Mouse (Mus musculus): ENCODE measurements around the gene Fer.

Fer gene

GRCm38 (mm10) chr17:64086875-64087608, 224.2 kb downstream of the Fer start:
- no peak for DNase-seq (ENCODE audit: low read depth)

GRCm38 (mm10) chr17:64087871-64088270, 225.0 kb downstream of the Fer start:
- DNase-seq (ENCODE audit: low read depth), result peak; percentile 67

- DNase-seq (ENCODE audit: low read depth), result peak; percentile 66
These were observed 230.9 kb downstream of the Fer start for GRCm38 (mm10) chr17:64093716-64094115.

GRCm38 (mm10) chr17:64096811-64097210, 233.9 kb downstream of the Fer start:
- no peak for DNase-seq (ENCODE audit: low read depth)

GRCm38 (mm10) chr17:64097788-64098359, 235.0 kb downstream of the Fer start:
- no peak for DNase-seq (ENCODE audit: low read depth)

- DNase-seq (ENCODE audit: low read depth), result peak; percentile 30
These were observed 236.7 kb downstream of the Fer start for GRCm38 (mm10) chr17:64099395-64100171.

GRCm38 (mm10) chr17:64100172-64100510, 237.3 kb downstream of the Fer start:
- DNase-seq (ENCODE audit: low read depth), result no peak

GRCm38 (mm10) chr17:64108773-64109172, 245.9 kb downstream of the Fer start:
- DNase-seq (ENCODE audit: low read depth), result peak; percentile 29

- DNase-seq (ENCODE audit: low read depth), result no peak
These were observed 247.0 kb downstream of the Fer start for GRCm38 (mm10) chr17:64109871-64110270.

- DNase-seq (ENCODE audit: low read depth), result no peak
These were observed 250.8 kb downstream of the Fer start for GRCm38 (mm10) chr17:64113625-64114024.

- DNase-seq (ENCODE audit: low read depth), result no peak
These were observed 253.9 kb downstream of the Fer start for GRCm38 (mm10) chr17:64116762-64117161.

- no peak for DNase-seq (ENCODE audit: low read depth)
These were observed 256.9 kb downstream of the Fer start for GRCm38 (mm10) chr17:64119697-64120288.

GRCm38 (mm10) chr17:64122556-64122955, 259.7 kb downstream of the Fer start:
- DNase-seq (ENCODE audit: low read depth), result no peak

GRCm38 (mm10) chr17:64123732-64124131, 260.9 kb downstream of the Fer start:
- DNase-seq (ENCODE audit: low read depth), result peak; percentile 29

- no peak for DNase-seq (ENCODE audit: low read depth)
These were observed 264.0 kb downstream of the Fer start for GRCm38 (mm10) chr17:64126904-64127303.

- DNase-seq (ENCODE audit: low read depth), result no peak
These were observed 266.9 kb downstream of the Fer start for GRCm38 (mm10) chr17:64129750-64130149.

- peak; percentile 44 for DNase-seq (ENCODE audit: low read depth)
These were observed 267.5 kb downstream of the Fer start for GRCm38 (mm10) chr17:64130356-64130755.

- DNase-seq (ENCODE audit: low read depth), result no peak
These were observed 269.3 kb downstream of the Fer start for GRCm38 (mm10) chr17:64132183-64132582.

- no peak for DNase-seq (ENCODE audit: low read depth)
These were observed 273.2 kb downstream of the Fer start for GRCm38 (mm10) chr17:64135941-64136650.

- DNase-seq (ENCODE audit: low read depth), result no peak
These were observed 275.3 kb downstream of the Fer start for GRCm38 (mm10) chr17:64138036-64138717.

GRCm38 (mm10) chr17:64139231-64139915, 276.5 kb downstream of the Fer start:
- no peak for DNase-seq (ENCODE audit: low read depth)
